Mouse (Mus musculus): ENCODE results near the gene Pigyl. TPM values are rescaled to one million over a fixed set of nuclear protein-coding genes. Genes with fewer than 3 reads are reported as not detected.
"Not testable (repeated sequence)": the region's sequence is repeated elsewhere in the genome, so short reads cannot be mapped to it uniquely, and the experiment has no call there.

Pigyl gene
- total RNA-seq, 2 experiments from 2014 or later, result 30.9 to 31.9 TPM

DNA sequence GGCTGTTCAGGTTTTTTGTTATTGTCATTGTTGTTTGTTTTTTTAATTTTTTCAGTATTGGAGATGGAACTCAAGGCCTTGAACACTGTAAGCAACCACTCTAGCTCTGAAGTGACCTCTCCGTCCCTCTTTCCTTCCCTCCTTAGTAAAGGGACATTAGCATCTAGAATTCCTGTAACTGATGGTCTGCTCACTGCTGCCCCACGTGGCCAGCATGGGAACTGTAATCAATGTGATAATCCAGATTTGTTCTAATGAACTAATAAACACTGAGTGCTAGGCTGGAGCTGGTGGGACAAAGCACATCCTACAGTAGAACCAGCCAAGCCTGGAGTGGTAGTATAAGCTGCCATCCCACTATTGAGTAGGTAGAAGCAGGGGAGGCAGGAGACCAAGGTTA lies 18.2 kb upstream of the Pigyl start:
- no peak for DNase-seq

DNA sequence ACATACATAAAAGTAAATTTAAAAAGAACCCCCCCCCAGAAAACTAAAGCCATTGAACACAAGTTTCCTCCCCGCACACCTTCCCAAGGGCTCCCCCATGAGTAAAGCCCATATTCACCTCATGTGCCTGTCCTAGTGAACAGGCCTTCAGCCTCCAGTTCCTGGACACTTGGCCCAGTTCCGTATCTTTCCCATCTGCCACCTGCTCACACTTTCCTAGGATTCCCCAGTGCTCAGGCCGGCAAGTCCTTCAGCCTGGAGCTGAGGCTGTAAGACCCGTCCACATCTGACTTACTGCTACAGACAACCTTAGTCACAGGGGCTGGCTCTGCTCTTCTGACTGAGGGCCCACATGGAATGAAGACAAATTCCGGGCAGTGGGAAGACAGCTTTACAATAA lies 16.9 kb upstream of the Pigyl start:
- DNase-seq, result no peak

- peak; percentile 61 for DNase-seq
Measured at GRCm38 (mm10) chr9:22143108-22144037, 13.3 kb upstream of the Pigyl start.

DNA sequence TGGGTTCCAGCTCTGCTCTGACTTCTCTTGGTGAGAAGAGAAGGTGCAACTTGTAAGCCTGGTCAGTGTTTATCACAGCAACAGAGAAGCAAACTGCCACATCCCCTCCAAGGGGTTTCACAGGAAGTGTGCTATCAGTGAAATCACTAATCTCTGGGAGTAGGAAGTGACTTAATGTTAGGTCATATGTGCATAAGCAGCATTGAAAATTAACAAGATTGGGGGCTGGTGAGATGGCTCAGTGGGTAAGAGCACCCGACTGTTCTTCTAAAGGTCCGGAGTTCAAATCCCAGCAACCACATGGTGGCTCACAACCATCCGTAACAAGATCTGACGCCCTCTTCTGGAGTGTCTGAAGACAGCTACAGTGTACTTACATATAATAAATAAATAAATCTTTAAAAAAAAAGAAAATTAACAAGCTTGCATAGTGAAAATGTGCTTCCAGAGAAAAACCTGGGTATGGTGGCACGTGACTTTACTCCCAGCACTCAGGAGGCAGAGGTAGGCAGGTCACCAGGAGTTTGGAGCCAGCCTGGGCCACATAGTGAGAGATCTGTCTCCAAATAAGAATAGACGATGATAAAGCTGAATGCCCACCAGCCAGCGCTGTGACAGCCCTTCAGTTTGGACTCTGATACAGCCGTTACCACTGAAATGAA lies 12.2 kb upstream of the Pigyl start:
- no peak for DNase-seq

DNA sequence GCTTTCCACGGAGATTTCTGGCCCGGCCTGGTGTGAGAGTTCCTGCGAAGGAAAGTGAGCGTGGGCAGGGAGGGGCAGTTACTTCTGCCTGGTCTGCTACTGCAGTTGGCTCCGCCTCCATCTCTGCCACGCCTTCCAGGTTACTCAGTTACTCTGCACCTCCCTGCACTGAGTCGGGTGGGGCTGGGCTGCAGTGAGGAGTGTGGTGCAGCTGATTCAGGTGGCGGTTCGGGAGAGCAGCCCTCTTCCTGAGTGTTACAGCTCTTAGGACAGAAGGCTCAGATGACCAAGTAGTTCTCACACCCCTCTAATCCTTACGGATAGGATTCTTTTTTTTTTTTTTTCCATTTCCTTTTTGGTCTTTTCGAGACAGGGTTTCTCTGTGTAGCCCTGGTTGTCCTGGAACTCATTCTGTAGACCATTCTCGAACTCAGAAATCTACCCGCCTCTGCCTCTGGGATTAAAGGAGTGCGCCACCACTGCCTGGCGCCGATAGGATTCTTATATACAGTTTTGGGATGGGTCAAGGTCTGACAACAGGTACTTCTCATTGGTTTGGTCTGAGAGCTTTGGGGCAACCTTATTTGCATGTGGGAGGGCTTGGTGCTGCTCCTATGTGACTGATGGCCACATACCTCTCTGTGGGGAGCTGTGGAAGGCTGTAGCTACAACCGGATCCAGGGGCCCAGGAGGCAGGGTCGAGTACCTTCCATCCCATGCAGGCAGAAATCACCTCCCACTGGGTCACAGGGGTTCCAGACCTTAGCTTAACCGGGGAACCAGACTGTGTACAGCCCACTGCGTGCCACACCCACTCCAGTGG lies 7.0 kb upstream of the Pigyl start:
- DNase-seq, result no peak

- DNase-seq, result not testable (repeated sequence)
Measured at GRCm38 (mm10) chr9:22150249-22150693, 6.4 kb upstream of the Pigyl start.

DNA sequence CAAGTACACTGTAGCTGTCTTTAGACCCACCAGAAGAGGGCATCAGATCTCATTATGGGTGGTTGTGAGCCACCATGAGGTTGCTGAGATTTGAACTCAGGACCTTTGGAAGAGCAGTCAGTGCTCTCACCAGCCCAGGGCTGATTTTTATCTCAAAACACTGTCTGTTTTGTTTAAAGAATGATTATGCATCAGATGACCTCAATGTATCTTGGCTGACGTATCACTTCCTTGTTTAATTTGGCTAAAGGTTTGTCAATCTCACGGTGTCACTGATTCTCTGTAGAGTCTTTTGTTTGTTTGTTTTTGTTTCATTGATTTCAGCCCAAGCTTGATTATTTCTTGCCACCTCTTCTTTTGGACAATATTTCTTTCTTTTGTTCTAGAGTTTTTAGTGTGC lies 5.7 kb upstream of the Pigyl start:
- no peak for DNase-seq

DNA sequence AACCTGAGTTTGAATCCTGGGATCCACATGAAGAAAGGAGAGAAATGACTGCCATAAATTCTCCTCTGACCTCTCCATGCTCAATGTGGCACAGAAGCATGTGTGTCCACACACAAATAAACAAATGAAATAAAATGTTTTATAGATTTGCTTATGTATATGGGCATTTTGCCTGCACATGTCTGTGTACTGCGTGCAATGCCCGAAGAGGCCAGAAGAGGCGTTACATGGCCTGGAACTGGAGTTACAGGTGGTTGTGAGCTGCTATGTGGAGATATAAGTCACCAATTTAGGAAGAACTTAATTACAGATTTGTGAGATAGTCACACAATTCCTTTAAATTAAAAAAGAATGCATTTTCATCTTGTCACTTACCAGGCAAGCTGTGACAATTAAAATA lies 2.8 kb upstream of the Pigyl start:
- no peak for DNase-seq

GRCm38 (mm10) chr9:22155614-22156013 lies 1.0 kb upstream of the Pigyl start:
- no peak for DNase-seq

DNA sequence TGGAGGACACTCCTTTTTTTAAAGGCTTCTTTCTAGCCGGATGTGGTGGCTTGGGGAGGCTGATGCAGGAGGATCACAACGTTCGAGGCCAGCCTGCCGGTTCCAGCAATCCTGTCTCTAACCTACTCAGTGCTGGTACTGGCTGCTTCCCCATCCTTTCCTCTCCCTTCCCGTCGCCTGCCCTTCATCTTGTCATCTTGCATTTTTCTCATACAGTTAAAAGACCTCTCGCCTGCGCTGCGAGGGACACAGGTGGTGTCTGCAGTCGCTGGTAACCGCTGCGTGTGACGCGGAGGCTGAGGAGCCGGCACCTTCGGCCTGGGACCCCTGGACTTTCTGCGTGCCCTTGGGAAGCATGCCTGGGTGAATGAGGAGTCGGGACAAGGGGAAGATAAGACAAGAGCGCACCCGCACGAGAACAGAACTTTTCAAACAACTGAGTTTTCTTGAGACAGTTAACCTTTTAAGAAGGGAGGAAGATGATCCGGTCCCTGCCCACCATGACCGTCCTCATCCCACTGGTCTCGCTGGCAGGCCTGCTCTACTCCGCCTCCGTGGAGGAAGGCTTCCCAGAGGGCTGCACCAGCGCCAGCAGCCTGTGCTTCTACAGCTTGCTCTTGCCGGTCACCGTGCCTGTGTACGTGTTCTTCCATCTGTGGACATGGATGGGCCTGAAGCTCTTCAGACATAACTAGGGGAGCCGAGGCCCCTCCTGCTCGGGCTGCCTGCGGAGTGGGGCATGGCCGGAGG lies 1.0 kb downstream of the Pigyl start:
- DNase-seq, result no peak

- no peak for DNase-seq
Measured at GRCm38 (mm10) chr9:22161299-22161698, 4.7 kb downstream of the Pigyl start.

DNA sequence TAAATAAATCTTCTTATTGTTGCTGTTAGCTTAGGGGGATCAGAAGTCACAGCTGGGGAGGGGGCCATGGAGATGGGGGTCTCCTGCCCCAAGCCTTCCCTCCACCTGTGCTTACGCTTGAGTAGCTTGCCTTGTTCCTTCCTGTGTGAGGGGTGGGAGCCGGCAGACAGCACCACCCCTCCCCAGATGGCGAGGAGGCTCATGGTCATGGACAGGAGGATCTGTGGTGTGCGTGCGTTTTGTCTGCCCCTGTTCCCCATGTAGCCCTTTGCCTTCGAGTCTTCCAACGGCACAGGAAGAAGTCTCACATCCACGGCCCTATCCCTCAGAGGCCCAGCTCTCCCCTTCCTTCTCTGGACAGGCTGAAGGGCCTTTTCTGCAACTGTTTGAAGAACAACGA lies 5.7 kb downstream of the Pigyl start:
- DNase-seq, result no peak

DNA sequence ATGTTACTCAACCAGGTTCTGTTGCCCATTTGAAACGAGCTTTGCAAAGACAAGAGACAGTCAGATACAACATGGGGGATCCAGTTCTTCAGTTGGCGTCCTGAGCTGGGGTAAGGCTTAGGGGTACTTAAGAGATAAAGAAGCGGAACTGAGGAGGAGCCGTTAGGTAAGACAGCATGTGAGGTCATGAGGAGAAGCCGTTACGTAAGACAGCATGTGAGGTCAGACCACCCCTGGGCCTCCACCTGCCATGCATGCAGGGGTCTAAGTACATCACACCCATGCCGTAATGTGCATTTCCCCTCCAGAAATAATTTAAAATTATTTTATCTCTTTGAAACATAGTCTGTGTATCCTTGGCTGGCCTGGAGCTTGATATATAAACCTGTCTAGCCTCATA lies 6.3 kb downstream of the Pigyl start:
- DNase-seq, result no peak

DNA sequence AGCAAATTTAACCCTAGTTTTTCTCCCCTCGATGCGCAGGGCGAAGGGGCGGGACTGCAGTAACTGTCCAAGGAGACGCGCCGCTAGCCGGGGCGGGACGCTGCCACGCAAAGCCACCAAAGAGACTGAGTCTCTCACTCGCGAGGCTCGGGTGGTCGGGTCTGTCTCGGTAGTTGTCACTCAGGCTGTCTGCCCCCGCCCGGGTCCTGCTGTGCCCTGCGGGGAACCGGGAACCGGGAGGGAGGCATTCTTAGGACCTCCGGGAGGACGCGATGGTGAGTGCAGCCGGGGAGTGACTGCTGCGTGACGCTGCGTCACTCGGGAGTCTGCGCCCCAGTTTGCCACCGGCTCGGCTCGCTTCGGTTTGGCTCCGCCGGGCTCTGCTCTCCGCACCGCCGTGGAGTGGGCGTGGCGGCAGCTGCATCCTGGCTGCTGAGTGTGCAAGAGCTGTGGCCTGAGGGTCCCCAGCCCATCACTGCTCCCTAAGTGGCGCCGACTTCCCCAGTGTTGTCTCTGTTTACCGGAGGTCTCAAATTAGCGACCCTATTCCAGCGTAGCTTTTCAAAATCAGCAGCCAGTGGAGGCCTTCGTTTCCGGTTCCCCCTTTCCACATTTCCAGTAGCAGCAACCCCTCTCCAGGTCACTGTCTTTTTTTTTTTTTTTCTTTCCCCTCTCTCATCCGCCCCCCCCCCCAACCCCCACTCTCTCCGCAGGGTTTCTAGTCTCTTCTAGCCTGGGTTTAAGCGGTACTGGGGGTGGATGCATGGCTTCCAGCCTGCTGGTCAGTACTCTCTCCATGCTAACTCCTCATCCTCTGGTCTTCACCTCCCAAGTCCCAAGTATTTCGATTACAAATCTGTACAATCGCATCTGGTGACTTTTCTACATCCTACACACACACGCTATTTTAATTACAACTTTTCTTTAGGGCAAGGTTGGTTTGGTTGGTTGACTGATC lies 8.3 kb downstream of the Pigyl start:
- DNase-seq, result peak; percentile 10

GRCm38 (mm10) chr9:22165964-22166363 lies 9.3 kb downstream of the Pigyl start:
- DNase-seq, result no peak

- no peak for DNase-seq
Measured at GRCm38 (mm10) chr9:22166686-22167085, 10.0 kb downstream of the Pigyl start.

DNA sequence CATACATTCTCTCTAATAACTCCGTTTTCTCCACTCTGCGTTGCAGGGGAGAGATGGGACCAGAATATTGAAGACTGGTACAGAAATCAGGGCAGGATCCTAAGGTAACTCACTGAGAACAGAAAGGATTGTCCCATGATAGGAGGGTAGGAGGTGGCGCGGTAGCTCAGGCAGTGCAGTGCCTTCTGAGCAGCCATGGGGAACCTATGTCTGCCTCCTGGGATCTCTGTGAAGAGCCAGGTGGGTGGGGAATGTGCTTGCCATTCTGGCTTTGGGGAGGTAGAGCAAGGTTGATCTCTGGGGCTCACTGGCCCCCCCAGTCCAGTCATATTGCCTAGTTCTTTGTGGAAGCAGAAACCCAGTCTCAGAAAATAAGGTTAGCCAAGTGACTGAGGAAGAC lies 11.1 kb downstream of the Pigyl start:
- no peak for DNase-seq

- DNase-seq, result no peak
Measured at GRCm38 (mm10) chr9:22169327-22169726, 12.7 kb downstream of the Pigyl start.

DNA sequence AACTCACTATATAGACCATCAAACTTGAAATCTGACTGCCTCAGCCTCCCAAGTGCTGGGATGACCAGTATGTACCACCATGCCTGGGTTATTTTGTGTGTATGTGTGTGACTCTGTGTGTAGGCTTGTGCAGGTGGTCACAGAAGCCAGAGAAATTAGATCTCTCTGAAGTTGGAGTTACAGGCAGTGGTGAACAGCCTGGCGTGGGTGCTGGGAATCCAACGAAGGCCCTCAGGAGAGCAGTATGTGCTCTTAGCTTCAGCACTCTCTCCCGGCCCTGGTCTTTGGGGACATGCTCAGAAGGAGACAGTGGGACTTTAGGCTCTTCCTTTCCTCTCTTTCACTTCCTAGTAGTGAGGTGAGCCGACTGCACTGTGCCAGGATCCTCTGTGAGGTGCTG lies 15.7 kb downstream of the Pigyl start:
- no peak for DNase-seq

DNA sequence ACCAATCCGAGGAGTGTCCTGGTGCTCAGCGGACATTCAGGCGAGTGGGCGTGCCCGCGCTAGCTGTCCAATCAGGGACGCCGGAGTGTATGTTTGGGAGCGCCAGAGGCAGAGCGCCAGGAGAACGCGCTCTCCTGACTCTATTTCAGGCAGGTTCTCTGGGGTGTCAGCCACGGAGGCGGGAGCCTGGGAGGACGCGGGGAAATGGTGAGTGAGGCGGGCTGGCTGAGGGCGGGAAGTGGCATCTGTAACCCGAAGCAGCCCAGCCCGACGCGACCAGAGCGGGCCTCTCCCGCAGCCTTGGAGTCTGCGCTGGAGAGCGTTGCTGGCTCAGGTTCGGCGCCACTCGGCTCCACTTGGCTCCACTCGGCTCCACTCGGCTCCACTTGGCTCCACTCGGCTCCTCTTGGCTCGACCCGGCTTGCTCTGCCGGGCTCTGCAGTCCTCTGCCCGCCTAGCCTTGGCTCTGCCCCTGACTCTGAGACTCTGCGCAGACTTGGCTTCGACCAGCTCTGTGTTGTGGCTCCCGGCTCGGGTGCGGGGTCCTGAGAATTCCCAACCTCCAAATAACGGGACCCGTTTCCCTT lies 31.5 kb downstream of the Pigyl start, which contains the start of gene Zfp872:
TSS of gene Zfp872 (plus strand) at position 66 of the 587 bp plus-strand sequence.
- DNase-seq, result peak; percentile 19
